Mouse (Mus musculus) layer of hippocampus, postnatal 36 days (tissue): ENCODE measurements around the gene Bpifb9a. TPM values are rescaled to one million over a fixed set of nuclear protein-coding genes. Genes with fewer than 3 reads are reported as not detected.
"Not testable (repeated sequence)": the region's sequence is repeated elsewhere in the genome, so short reads cannot be mapped to it uniquely, and the experiment has no call there.

Experiments used
- DNase-seq, 2 experiments: peaks; one replicate each; pipeline ENCODE4 v3.0.0; 2022
- total RNA-seq, 2 experiments: library from RNA; stranded (reverse); gene quantifications; 2 replicates each; pipeline ENCODE4 v1.2.3; 2021

Gene Bpifb9a
- total RNA-seq, 2 experiments from 2014 or later = not detected

- not testable (repeated sequence) for DNase-seq
Observed at GRCm38 (mm10) chr2:154306927-154307326, 49.3 kb downstream of the Bpifb9a start, which contains the start of gene Bpifb9b. Bpifb9b (plus strand) TSS chr2:154307227.

- DNase-seq = not testable (repeated sequence)
Observed at GRCm38 (mm10) chr2:154313771-154314170, 56.1 kb downstream of the Bpifb9a start.

Other genes starting within 250 kb of the Bpifb9a start
- gene Bpifa2, start 249.6 kb upstream of the Bpifb9a start, total RNA-seq = not detected
- not detected for gene Bpifa3, start 127.5 kb upstream of the Bpifb9a start, total RNA-seq
- gene Bpifa1, start 115.0 kb upstream of the Bpifb9a start, total RNA-seq = not detected
- gene Bpifa5, start 95.2 kb upstream of the Bpifb9a start, total RNA-seq = not detected
- gene Bpifb1, start 67.0 kb upstream of the Bpifb9a start, total RNA-seq = under 1 TPM in 1 of 2 experiments, not detected in 1; 0.12 TPM
- not detected for gene Bpifb5, start 34.1 kb upstream of the Bpifb9a start, total RNA-seq
- gene Bpifb9b, start 49.4 kb downstream of the Bpifb9a start, total RNA-seq = not detected
- gene Cdk5rap1, start 115.2 kb downstream of the Bpifb9a start, total RNA-seq = 10 to 100 TPM; 12.7 to 16.7 TPM
- 10 to 100 TPM; 42.3 to 48.0 TPM for gene Snta1, start 150.2 kb downstream of the Bpifb9a start, total RNA-seq
- gene Cbfa2t2, start 178.6 kb downstream of the Bpifb9a start, total RNA-seq = 10 to 100 TPM; 49.7 to 57.7 TPM